Mouse (Mus musculus): ENCODE results near the gene Chd9.

- TF ChIP-seq CTCF (conservative IDR thresholded peaks at IDR 0.05; ENCODE audit: insufficient read depth, insufficient read length, low read depth, low read length), result no peak
- no peak for TF ChIP-seq POLR2A (IDR thresholded peaks at IDR 0.05; ENCODE audit: low read depth, low read length)
Measured at GRCm38 (mm10) chr8:90979295-90979694, 151.1 kb downstream of the Chd9 start.
